Mouse (Mus musculus): ENCODE data around the gene Actr5.
A peak's percentile ranks its signal among the peaks of the same experiment; 100 is the strongest.

The Actr5 gene

GRCm38 (mm10) chr2:158624718-158625222, at the start of gene Actr5:
Gene Actr5, plus strand, starts transcription at chr2:158624888.
- peak; percentile 99 for DNase-seq (ENCODE audit: low read depth)

- no peak for DNase-seq (ENCODE audit: low read depth)
These were observed 44.7 kb upstream of the Actr5 start for GRCm38 (mm10) chr2:158579979-158580378.

- DNase-seq (ENCODE audit: low read depth), result peak; percentile 88
These were observed 39.9 kb upstream of the Actr5 start for GRCm38 (mm10) chr2:158584621-158585358.

GRCm38 (mm10) chr2:158588524-158589271, 36.0 kb upstream of the Actr5 start:
- DNase-seq (ENCODE audit: low read depth), result no peak

GRCm38 (mm10) chr2:158590495-158590894, 34.2 kb upstream of the Actr5 start:
- DNase-seq (ENCODE audit: low read depth), result no peak

- DNase-seq (ENCODE audit: low read depth), result no peak
These were observed 33.4 kb upstream of the Actr5 start for GRCm38 (mm10) chr2:158591286-158591685.

GRCm38 (mm10) chr2:158593371-158593770, 31.3 kb upstream of the Actr5 start:
- DNase-seq (ENCODE audit: low read depth), result no peak

- DNase-seq (ENCODE audit: low read depth), result peak; percentile 32
These were observed 29.6 kb upstream of the Actr5 start for GRCm38 (mm10) chr2:158595103-158595502.

GRCm38 (mm10) chr2:158595577-158595976, 29.1 kb upstream of the Actr5 start:
- DNase-seq (ENCODE audit: low read depth), result no peak

GRCm38 (mm10) chr2:158596803-158597202, 27.9 kb upstream of the Actr5 start:
- DNase-seq (ENCODE audit: low read depth), result no peak

- no peak for DNase-seq (ENCODE audit: low read depth)
These were observed 24.2 kb upstream of the Actr5 start for GRCm38 (mm10) chr2:158600517-158600916.

GRCm38 (mm10) chr2:158601326-158601725, 23.4 kb upstream of the Actr5 start:
- no peak for DNase-seq (ENCODE audit: low read depth)

- no peak for DNase-seq (ENCODE audit: low read depth)
These were observed 22.0 kb upstream of the Actr5 start for GRCm38 (mm10) chr2:158602663-158603062.

GRCm38 (mm10) chr2:158606511-158606964, 18.1 kb upstream of the Actr5 start:
- DNase-seq (ENCODE audit: low read depth), result peak; percentile 59

- no peak for DNase-seq (ENCODE audit: low read depth)
These were observed 15.0 kb upstream of the Actr5 start for GRCm38 (mm10) chr2:158609681-158610080.

- no peak for DNase-seq (ENCODE audit: low read depth)
These were observed 14.0 kb upstream of the Actr5 start, which contains the start of gene Slc32a1 for GRCm38 (mm10) chr2:158610488-158611325. Gene Slc32a1, plus strand, starts transcription at chr2:158610767.

GRCm38 (mm10) chr2:158611326-158611719, 13.4 kb upstream of the Actr5 start:
- DNase-seq (ENCODE audit: low read depth), result no peak

- no peak for DNase-seq (ENCODE audit: low read depth)
These were observed 12.7 kb upstream of the Actr5 start for GRCm38 (mm10) chr2:158611726-158612670.

GRCm38 (mm10) chr2:158612671-158613250, 11.9 kb upstream of the Actr5 start:
- no peak for DNase-seq (ENCODE audit: low read depth)

Data from NIH3T3 (cell line).